Mouse (Mus musculus) cerebellum, adult 2 months (tissue): ENCODE results near the gene Tpra1. TPM values are rescaled to one million over a fixed set of nuclear protein-coding genes. Genes with fewer than 3 reads are reported as not detected.

Experiments
- DNase-seq, 2 experiments: peaks; one replicate each; pipeline ENCODE4 v3.0.0; 2021
- H3K27ac ChIP-seq: fragments of 200-500 bp; 2 replicates; pipeline ENCODE4 v1.5.1; 2012; ENCODE audit warnings: low read length, control low read depth, inconsistent platforms; ENCODE audit not compliant: insufficient read depth
- H3K27me3 ChIP-seq: fragments of 200-500 bp; 2 replicates; pipeline ENCODE4 v1.6.1; 2012; ENCODE audit warnings: inconsistent platforms, mild to moderate bottlenecking, low read length, moderate library complexity; ENCODE audit not compliant: control insufficient read depth, insufficient read depth
- H3K4me1 ChIP-seq: fragments of 200-500 bp; 2 replicates; pipeline ENCODE4 v1.6.1; 2011; ENCODE audit warnings: low read length; ENCODE audit not compliant: control insufficient read depth, insufficient read depth
- H3K4me3 ChIP-seq: fragments of 200-500 bp; replicated peaks from 2 replicates; pipeline ENCODE3; 2011; ENCODE audit warnings: mild to moderate bottlenecking, low read depth, low read length, control low read depth; ENCODE audit not compliant: insufficient read depth
- CTCF ChIP-seq: fragments of 200-500 bp; IDR thresholded peaks from 2 replicates; pipeline ENCODE4 v1.5.1; 2011; ENCODE audit warnings: low read depth, mild to moderate bottlenecking, control low read depth, low read length, moderate library complexity, borderline replicate concordance; ENCODE audit not compliant: insufficient read depth
- POLR2A ChIP-seq: fragments of 200-500 bp; IDR thresholded peaks from 2 replicates; pipeline ENCODE4 v1.6.1; 2011; ENCODE audit warnings: low read length, control low read depth, borderline replicate concordance; ENCODE audit not compliant: insufficient read depth
- WGBS: fragments of 180-500 bp; shearing (Covaris S2); methylation state at CpG from one replicate; pipeline ENCODE4 v1.1.7; 2018; 5-methylcytosine and 5-hydroxymethylcytosine counted together
- polyA plus RNA-seq: library from polyadenylated mRNA; depleted of rRNA; stranded (reverse); fragments of >200 nt; gene quantifications from 2 replicates; pipeline ENCODE4 v1.2.3, GENCODE M21; 2012; rRNA removed

Gene Tpra1
- polyA plus RNA-seq = 206 and 236 TPM in 2 replicates

DNA sequence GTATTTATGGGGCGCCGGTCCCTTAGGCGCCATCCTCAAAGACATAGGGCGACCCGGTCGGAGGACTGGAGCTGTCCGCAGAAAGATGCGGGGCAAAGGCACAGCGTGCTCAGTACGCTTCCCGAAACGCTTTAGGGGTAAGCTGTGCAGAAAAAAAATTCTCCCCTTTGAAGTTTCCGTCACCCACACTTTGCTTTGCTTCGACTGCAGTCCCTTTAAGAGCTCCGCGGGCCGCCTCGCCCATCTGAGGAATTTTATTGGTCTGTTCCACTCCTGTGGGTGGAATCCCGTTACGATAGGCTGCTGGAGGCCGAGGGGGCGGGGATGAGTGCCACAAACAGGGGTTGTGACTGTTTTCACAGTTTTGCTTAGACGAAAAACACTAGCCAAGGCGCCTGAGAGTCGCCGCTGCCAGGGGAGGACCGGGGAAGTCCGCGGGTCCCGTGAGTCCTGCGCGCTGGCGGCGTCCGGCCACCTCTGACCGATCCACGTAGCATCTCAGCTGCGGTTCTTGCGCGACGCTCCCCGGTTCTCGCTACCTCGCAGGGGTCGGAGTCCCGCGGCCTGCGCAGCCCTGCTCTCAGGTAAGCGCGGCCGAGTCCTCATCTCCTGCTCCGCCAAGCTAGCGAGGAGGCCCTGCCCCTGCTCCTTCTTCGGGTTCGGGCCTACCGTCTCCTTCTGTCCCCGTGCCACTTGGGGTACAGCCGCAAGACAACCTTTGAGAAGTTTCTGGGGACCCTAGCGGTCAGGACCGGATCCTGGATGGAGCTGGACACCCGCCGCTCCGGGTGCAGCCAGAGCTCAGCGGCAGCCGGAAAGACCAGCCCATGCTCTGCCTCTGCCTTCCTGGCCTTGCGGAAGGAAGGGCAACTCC, at the start of gene Tpra1:
Gene Tpra1, plus strand, starts transcription at position 305 of the 874 bp plus-strand sequence.
- H3K4me3 ChIP-seq = peak within 1 kb of the TSS; percentile 87
- peak within 1 kb of the TSS; percentile 88 for H3K27ac ChIP-seq
- under 1% methylated on average over 66 of the region's 66 CpGs for WGBS
- no peaks in the 10 kb centered on the region for H3K27me3 ChIP-seq
- peaks cover 44% of the 10 kb centered on the region for H3K4me1 ChIP-seq
- peak; percentile 95 to 97 for DNase-seq
- TF ChIP-seq CTCF (no peak), POLR2A (peak; percentile 59)

DNA sequence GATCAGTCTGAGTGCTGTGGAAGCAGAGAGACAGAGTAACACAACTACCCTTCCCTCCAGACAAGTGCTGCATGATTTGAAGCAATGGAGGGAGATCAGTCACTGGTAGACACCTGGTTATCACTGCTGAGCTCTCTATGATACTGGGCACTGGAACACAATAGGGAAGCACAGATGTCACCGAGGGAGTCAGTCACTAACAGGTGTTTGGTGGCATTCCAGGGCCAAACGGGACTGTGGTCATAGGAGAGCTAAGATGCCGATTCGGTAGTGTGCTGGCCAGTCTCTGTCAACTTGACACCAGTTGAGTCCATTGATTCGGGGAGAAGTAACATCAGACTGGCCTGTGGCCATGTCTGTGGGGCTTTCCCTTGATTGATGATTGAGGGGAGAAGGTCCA, 47.5 kb upstream of the Tpra1 start:
- H3K27me3 ChIP-seq = no peaks in the 10 kb centered on the region
- no peak overlapping the region for H3K27ac ChIP-seq
- peaks cover 51% of the 10 kb centered on the region for H3K4me1 ChIP-seq
- no peak for TF ChIP-seq POLR2A
- no peak for TF ChIP-seq CTCF
- peak in 1 of 2 experiments; percentile 18 for DNase-seq
- 25% methylated on average over 5 of the region's 5 CpGs for WGBS
- no peak overlapping the region for H3K4me3 ChIP-seq

DNA sequence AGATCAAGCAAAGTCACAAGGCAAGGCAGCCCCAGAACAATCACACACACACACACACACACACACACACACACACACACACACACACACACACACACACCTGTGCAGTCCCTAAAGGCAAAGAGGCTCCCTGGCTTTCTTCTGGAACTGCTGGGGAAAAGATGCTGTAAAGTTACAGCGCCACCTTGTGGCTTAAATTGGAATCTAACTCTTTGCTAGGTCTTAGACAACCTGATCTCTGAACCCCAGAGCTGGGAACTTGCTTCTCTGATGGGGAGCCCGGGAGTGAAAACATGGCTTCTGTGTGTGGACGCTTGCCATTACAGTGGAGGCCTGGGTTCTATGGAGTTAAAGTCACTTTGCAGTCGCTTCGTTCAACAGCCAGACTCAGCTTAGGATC, 46.4 kb upstream of the Tpra1 start:
- DNase-seq = peak; percentile 67 to 76
- Histone ChIP-seq H3K27ac (no peak overlapping the region), H3K4me3 (no peak overlapping the region), H3K27me3 (no peaks in the 10 kb centered on the region), H3K4me1 (peaks cover 41% of the 10 kb centered on the region)
- WGBS = 19% methylated on average over 5 of the region's 5 CpGs
- TF ChIP-seq POLR2A (no peak), CTCF (peak; percentile 63)

DNA sequence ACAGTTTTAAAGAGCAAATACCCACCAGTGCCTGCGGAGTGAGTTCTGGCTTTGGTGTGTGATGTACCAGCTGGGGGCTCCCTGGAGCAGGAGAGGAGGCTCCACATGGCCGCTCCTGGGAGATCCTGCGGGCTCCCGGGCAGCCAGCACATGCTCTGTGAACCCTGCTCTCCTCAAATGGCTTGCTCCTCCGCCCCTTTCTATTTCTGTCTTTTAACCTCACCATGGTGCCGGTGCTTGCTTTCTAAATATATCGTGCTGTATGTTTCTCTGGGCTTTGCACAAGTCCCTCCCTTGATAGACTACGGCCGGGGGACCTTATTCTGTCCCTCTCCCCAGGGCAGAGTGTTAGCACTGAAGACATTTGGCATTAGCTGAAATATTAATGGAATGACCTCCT, 44.8 kb upstream of the Tpra1 start:
- H3K27ac ChIP-seq = peak overlapping the region; percentile 80
- TF ChIP-seq POLR2A (no peak), CTCF (peak; percentile 25; the same call in 1 of the 2 replicates)
- H3K27me3 ChIP-seq = no peaks in the 10 kb centered on the region
- no peak overlapping the region for H3K4me3 ChIP-seq
- WGBS = 6% methylated on average over 9 of the region's 9 CpGs
- H3K4me1 ChIP-seq = peaks cover 38% of the 10 kb centered on the region
- peak; percentile 83 to 92 for DNase-seq

DNA sequence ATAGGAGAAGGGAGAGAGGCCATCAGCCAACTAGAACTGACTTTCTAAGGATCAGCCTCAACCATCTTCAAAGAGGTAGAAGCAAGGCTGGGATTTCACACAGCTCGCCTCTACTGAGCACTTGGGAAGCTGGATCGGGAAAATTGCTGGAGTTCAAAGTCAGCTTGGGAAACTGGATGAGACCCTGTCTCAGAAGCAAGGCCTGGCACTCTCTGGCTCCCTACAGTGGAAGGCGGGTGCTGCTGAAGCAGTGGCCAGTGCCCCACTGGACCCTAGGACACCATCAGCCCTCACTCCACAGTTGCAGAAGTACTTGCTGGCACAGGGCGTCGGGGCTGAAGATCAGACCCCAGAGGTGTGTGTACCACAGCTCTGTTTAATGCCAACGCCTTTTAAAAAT, 44.2 kb upstream of the Tpra1 start:
- no peak overlapping the region for H3K4me3 ChIP-seq
- DNase-seq = peak in 1 of 2 experiments; percentile 40
- WGBS = 58% methylated on average over 6 of the region's 6 CpGs
- H3K4me1 ChIP-seq = peaks cover 38% of the 10 kb centered on the region
- H3K27ac ChIP-seq = peak overlapping the region; percentile 80
- TF ChIP-seq POLR2A = no peak
- TF ChIP-seq CTCF = no peak
- H3K27me3 ChIP-seq = no peaks in the 10 kb centered on the region

DNA sequence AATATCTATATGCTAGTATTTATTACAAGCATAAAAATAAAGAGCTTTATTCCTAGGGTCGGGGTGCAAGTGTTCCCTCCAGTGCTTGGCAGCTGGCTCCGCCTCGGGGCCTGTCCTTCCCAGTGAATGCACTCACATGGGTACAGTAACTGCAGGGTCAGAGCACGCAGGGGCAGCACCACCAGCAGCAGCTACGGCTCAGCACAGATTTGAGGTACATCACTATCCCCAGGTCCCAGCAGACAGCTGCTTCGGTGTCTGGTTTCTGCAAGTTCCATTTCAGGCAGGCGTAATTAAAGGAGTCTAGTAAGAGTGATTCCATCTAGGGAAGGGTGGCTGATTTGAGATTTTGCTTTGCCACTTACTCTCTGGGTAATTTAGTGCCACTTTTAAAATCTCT, 43.7 kb upstream of the Tpra1 start:
- 57% methylated on average over 7 of the region's 7 CpGs for WGBS
- H3K4me3 ChIP-seq = no peak overlapping the region
- H3K27ac ChIP-seq = peak overlapping the region; percentile 43; the same call in 1 of the 2 replicates
- peak in 1 of 2 experiments; percentile 31 for DNase-seq
- TF ChIP-seq CTCF (no peak), POLR2A (no peak)
- H3K27me3 ChIP-seq = no peaks in the 10 kb centered on the region
- H3K4me1 ChIP-seq = peaks cover 38% of the 10 kb centered on the region

DNA sequence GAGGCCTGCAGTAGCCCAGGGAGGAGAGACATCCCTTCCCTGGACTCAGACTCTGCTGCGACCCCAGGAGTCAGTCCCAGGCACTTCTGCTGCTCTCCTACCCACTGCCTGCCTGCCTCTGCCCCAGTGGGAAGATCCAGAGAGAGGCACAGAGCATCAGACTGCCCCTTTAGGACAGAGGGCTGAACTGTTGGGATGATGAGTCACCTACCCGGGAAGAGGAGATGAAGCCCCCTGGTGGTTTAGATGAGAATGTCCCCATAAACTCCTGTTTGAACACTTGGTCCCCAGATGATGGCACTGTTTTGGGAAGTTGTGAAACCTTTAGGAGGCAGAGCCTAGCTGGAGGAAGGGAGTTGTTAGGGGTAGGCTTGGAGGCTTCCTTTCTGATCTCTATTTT, 41.1 kb upstream of the Tpra1 start:
- WGBS = 23% methylated on average over 2 of the region's 2 CpGs
- peaks cover 30% of the 10 kb centered on the region for H3K4me1 ChIP-seq
- DNase-seq = peak in 1 of 2 experiments; percentile 62
- H3K27ac ChIP-seq = no peak overlapping the region
- TF ChIP-seq CTCF (peak; percentile 47; the same call in 1 of the 2 replicates), POLR2A (no peak)
- H3K4me3 ChIP-seq = no peak overlapping the region
- no peaks in the 10 kb centered on the region for H3K27me3 ChIP-seq

DNA sequence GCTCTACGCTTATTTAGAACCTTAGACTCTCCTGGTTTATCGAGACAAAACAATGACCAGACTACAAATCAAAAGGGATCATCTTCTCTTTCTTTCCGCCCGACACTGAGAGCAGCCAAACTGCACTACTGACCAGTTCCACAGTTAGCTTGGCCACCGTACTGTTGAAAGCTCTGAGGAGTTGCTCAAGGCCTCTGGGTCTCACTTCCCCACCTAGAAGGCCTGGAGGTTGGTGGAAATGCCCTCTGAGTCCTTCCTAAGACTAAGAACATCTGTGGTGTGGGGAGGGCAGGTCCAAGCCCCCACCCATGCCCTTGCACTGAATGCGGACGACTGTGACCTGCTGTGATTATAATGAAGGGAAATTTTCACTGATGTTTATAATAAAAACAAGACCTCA, 36.3 kb upstream of the Tpra1 start:
- 82% methylated on average over 7 of the region's 7 CpGs for WGBS
- Histone ChIP-seq H3K4me3 (no peak overlapping the region), H3K4me1 (peaks cover 12% of the 10 kb centered on the region), H3K27ac (no peak overlapping the region), H3K27me3 (no peaks in the 10 kb centered on the region)
- TF ChIP-seq POLR2A (no peak), CTCF (no peak)
- no peak for DNase-seq
